Mouse (Mus musculus) urinary bladder, postnatal 4 days (tissue): Measurements from ENCODE around the gene Ttc28.

Experiments
- DNase-seq, 2 experiments: peaks; one replicate each; pipeline ENCODE4 v3.0.0; 2021 to 2022; ENCODE audit warnings: low spot score in 2 of 2

Gene Ttc28

DNA sequence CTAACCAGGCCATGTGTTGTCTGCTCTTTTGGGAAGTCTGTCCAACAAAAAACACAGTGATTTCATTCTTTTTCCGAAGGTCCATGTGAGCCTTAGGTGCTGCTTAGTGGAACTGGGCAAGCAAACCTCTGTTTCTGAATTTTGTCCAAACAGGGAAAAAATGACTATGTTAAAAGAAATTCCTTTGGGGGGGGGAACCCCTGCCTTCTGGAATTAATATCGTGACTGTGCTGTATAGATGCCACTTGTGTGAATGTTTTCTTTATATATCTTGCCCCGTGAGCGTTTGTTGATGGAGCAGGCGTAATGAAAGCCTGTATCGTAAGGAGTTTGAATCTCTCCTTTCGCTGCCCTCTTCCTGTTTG lies 127.5 kb downstream of the Ttc28 start:
- no peak for DNase-seq

DNA sequence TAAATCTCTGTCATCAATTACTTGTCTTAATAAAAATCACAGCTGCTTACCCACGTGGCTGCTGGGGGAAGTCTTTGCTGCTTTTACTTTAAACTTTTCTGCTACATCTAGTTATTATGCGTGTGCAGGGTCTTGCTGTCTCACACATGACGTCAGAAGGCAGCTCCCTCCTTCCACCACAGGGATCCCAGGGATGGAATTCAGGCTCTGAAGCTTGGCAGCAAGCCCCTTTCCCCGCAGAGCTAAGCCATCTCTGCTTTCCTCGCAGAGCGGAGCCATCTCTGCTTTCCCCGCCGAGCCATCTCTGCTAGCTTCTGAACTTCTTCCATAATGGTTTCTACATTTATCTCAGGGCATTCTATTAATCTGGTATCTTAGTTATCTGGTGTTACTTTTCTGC lies 128.3 kb downstream of the Ttc28 start:
- DNase-seq = no peak

DNA sequence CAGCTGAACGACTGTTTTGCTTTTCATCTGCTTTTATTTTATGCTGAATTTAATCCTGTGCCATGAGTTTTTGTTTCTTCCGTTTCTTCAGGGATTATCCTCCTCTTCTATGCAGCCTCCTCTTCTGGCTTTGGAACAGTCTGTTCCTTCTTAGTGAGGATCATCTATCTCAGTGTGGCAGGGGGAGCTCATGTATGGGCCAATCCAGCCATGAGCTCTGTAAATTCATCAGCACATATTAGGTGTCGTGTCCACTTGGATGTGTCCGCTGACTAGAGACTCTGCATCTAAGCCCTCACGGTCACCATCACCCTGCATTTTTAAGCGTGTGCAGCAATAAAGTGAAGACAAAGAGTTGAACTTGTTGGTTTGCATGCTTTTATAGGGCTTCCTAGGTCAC lies 128.8 kb downstream of the Ttc28 start:
- no peak for DNase-seq

DNA sequence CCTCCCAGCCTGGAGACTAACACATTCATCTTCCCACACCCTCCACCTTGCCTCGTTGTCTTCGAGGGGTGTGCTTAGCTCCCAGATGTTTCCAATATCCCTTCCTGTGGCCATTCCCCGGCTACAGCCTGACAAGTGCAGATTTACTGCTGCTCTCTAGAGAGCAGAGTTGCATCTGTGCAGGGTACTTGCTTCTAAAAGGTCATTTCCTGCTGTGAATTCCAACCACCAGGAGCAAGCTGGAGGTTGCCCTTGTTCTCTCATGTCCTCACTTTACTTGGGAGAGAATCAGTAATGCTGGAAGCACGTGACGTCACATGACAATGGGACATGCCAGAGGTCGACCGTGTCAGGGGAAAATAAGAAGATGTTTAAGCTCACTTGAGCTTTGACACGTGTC lies 131.7 kb downstream of the Ttc28 start:
- no peak for DNase-seq

DNA sequence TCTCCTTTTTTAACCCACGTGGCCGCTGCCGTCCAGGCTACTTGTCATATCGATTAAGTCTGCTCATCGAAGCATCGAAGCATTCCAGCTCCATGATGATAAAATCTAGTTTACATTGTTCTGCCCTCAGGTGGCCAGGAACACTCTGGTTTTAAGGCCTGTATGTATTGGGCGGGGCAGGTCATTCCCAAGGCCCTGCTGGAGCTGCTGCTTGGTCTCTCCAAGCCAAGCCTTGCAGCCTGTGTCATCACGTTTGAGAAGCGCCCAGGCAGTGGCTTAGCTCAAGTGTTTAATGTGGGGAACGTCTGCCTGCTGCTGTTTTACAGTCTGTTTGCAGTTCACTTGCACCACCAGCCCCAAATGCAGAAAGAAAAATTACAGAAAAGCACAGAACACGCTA lies 132.5 kb downstream of the Ttc28 start:
- DNase-seq = no peak

DNA sequence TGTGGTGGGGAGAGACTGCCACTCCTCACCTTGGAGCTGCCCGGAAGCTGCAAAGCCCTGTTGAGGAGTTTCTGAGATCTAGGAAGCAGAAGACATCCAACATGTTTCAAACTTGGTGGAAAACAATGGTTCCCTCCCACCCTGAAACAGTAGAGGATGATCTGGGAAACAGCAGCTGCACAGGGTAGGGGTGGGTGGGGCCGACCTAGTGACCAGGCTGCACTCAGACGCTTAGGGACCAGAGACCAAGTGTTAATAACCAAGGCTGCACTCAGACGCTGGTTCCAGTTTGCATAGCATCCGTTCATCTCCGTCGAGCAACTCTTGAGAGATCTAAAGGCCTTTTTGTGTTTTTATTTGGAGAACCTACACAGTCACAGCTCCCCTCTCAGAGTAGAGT lies 133.0 kb downstream of the Ttc28 start:
- no peak for DNase-seq

DNA sequence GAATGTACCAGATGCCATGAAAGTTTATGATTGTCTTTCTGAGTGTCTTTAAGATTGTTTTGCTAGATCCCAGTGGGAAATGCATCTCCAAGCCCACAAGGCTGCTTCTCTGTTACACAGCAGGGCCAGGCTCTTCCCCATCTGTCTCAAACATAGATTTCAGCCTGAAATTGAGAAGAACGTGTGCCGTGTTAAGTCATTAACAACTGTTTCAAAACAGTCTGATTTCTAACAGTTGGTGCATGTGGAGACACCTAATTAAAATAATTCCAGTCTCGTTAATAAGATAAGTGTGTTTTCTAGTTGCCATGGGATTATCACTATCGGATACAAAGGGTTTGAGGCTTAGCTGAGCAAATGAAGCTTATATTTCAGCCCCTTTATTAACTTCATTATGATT lies 135.4 kb downstream of the Ttc28 start:
- DNase-seq = no peak

DNA sequence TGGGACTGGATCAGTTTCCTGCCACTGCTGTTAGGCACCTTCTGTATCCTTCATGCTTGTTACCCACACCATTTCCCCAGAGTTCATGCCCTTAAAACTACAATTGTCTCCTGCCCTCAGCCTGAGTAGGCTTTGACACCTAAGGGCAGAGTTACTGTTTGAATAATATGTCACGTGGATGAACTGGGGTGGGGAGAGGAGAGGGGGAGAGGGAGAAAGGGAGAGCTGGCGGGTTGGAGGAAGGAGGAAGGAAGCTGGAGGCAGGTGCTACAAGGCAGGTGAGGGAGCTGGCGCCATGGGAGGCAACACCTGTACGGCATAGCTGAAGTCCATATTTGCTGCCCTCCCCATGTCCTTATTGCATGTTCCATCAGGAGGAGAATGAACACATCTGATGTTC lies 137.7 kb downstream of the Ttc28 start:
- DNase-seq = no peak

DNA sequence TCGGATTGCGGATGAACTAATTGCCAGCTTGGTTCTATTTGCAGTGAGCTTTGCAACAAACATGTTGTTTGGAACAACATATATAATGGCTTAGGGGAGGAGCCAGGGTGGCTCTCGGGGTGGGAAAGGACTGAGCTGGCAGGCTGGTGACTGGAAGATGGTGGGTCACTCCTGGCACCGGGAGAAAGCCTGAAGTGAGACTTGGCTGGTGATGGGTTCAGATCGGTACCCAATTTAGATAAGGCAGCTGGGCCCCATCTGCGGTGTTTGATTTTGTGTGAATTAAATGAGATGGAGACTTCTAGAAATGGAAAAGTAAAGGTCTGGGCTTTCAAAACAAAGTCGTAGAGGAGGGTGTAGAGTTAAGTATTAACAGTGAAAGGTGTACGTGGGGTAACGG lies 142.7 kb downstream of the Ttc28 start:
- DNase-seq = no peak

DNA sequence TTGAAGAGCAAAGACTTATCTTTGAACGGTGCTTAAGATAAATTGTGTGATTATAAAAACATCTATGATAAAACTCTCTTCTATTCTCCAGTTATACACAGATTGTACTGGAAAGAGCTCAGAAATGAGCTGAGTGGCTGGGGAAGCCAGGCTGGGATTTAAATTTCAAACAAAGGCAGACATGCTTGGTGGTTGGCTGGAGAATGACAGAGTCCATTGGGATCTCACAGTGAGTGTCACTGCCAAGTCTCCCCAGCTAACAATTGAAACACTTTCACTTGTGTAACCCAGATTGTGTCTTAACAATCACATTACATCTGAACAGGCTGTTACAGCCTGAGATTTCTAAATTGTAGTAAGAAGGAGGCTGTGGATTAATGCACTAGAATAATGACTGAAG lies 143.3 kb downstream of the Ttc28 start:
- no peak for DNase-seq

DNA sequence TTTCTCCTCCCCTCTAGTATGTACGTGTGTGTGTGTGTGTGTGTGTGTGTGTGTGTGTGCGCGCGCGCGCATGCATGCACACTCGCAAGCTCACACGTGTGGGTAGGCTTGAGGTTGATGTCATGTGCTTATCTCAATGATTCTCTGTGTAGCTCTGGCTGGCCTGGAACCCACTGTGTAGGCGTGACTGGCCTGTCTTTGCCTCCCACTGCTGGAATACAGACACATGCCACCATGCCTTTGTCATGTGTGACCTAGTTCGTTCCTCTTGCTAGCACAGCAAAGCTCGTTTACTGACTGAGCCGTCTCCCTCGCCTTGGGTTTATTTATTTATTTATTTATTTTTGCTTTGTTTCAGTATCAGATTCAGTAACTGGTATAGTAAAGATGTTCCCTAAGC lies 145.0 kb downstream of the Ttc28 start:
- no peak for DNase-seq

DNA sequence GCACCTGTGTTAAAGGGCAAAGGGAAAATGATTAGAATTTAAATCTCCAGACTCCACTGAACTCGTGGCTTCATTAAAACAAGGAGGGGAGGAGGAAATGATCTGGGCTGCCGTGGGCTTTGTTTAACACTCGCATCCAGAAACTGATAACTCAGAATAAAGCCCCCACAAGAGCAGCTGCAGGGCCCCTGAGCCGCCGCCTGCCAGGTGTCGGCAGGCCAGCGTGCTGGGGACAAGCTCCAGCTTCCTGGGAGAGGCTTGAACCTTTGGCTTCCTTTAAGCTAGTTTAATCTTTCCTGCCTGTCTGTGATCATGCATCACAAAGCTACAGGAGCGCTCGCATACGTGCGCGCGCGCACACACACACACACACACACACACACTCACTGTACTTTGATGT lies 145.9 kb downstream of the Ttc28 start:
- DNase-seq = no peak

DNA sequence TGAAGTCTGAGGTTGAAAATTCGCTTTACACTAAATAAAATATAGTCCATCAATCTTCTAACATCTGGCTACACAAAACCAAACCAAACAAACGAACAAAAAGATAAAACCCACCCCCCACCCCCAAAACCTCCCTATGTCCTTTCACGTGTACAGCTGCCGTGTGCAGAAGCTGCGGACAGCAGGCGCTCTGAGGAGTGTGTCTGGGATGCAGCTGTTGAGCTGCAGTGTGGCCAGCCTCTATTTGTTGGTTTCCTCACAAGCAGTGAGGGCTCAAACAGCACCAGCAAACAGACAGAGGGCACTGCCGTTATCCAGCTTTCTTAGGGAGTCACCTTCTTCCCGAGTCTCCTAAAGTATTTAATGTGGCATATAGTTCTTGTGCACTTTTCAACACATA lies 146.6 kb downstream of the Ttc28 start:
- no peak for DNase-seq

DNA sequence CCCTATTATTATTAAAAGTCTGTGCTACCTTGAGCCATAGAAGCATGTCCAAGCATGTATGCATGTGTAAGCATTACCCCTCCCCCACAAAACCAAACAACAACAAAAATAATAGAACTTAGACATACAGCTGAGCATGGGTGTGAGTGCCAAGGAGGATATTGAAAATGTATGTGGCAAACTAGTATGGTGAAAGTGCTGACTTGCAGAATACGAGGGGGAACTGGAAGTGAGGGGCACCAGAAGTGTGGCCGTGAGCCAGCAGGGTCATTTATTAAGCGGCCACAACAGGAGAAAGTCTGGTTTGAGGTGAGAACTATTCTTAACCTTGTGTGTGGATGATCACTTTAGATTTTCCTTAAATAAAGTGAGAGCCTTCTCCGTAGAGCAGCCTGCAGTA lies 148.7 kb downstream of the Ttc28 start:
- no peak for DNase-seq

DNA sequence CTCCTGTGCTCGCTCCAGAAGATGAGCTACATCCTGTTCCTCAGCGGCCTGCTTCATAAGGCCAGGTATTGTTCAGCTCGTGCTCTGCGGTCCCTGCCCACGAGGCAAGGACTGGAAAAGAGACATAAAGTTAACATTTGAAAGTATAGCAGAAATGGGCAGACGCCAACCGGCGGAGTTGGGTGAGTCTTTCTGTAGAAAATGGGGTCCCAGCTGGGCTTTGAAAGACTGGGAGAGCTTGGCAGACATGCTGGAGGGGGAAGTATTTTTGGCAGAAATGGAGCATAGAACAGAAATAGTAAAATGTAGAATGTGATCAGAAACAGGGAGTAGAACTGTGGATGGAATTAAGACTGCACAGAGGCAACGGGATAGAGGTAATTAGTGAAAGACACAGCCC lies 149.3 kb downstream of the Ttc28 start:
- DNase-seq = no peak

DNA sequence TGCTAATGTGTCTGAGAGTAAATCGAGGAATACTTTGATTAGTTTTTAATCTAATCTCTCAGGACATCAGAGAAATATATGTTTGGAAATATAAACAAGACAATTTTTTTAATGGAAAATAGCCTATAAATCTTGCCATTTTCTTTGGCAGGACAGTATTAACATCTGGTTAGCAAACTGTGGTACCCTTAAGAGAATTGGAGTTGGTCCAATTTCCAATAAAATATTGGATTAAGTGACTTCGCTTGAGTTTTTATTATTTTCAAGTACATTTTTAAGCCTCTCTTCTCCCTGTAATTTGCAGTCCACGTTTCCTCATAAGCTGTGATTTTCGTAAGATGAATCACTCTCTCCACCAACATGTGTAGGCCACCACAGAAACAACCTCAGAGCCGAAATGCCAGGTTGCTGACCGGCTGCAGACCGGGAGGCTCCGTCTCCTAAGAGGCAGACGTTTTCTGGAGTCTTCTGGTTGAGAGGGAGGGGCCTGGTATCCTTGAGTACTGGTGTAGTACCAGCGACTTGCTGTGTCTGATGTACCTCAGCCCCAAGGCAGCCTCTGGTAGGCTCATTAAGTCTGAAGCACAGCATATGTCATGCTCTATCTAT lies 153.2 kb downstream of the Ttc28 start:
- no peak for DNase-seq

DNA sequence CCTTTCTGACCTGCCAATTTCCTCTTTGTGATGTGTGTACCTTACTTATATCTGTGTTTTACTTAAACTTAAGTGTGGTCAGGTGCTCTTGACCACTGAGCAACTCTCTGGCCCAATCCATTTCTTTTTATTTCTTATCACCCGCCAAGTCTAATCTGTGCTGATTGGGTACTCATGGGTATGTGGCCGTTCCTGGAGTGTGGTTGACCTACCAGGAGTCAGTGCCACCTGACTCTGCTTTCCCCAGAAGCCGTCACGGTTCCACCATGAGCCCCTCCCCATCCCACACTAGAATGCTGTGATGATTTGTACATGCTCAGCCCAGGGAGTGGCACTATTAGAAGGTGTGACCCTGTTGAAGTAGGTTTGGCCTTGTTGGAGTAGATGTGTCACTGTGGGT lies 153.9 kb downstream of the Ttc28 start:
- no peak for DNase-seq

DNA sequence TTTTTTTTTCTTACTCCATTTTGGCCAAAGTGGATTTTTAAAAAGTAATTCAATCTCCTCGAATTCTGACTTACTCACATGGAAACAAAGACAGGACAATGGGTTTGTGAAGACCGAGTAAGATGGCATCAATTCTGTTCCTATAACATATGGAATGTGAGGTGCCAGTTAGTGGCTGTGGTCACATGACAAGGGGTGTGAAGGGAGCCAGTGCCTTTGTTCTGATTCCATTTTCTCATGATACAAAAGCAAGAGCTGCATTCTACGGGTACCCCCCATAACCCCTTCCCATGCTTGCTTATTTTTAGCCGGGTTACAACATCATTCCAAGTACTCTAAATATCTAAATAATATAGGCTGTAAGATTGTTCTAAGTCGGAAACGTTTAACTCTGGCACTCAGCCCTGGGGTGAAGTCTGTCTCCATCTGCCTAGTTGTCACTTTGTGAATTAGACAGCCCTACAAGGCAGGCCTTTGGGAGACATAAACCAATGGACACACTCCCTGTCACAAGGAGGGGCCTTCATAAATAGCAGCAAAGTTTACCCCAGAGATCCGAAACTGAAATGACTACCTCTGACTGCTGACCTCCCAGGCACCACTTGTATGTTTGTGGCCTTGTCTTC lies 157.6 kb downstream of the Ttc28 start:
- no peak for DNase-seq

DNA sequence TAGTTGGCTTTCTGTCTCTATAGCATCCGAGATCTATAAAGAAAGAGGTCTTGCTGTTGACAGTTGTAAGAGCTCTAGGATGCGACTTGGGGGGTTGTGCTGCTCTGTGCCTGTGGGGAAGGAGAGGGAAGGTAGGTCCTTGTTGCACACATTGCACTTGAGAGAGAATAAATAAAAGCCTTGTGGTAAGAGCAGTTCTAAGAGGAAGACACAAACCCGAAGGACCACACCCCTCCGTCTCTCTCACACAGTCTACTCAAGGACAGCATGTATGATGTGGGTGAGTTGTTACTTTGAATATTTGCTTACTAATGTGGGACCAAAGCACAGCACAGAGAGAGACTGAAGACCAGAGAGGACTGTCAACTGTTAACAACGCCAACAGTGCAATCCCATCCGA lies 160.2 kb downstream of the Ttc28 start:
- DNase-seq = no peak

DNA sequence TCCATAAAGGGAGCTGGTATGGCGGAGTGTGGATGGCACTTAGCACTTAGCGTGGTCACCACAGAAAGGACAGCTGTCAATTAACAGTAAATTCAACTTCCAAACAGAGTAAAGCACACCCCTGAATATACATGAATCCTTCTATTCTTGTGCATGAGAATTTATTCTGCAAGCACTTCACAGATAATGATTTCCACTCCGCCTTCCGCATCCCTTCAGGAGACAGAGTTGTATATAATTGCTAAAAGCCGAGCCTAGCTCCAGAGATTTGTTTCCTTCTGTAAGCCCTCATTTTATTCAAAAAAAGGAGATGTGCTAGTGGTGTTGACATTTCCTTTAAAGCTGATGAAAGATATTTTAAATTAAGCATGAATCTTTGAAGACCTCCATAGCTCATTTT lies 162.3 kb downstream of the Ttc28 start:
- DNase-seq = no peak

DNA sequence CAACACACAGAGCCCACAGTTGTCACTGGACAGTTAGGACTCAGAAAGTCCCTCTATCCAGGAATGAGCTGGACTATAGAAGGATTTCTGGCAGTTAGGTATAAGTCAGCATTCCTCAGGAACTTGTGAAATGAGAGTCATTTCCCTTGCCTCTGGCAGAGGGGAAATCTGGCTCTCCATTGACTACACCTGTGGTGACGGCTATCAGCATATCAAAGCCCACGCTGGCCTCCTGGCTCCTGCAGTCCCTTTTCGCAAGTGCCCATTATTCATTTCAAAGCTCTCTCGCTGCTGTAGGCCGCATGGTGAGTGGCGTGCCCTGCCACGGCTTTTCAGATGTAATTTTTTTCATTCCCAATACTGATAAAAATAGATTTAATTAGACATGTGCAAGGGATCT lies 164.6 kb downstream of the Ttc28 start:
- no peak for DNase-seq

DNA sequence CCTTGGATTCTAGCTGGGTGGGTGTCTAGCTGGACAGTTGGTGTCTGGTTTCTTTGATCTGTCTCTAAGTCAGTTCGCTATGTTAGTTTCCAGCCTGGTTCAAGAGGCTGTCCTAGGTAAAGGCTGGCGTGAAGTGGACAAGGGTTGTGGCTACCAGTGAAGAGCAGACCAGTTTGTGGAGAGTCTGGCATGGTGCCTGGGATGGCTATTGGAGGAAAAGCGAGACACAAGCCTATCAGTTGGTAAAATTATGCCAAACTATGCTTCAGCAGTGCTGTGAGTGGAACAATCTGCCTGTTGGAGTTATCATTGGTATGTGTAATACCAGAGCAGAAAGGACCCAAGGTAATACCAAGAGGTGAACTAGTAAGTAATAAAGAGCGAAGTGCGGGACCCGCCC lies 166.8 kb downstream of the Ttc28 start:
- no peak for DNase-seq

DNA sequence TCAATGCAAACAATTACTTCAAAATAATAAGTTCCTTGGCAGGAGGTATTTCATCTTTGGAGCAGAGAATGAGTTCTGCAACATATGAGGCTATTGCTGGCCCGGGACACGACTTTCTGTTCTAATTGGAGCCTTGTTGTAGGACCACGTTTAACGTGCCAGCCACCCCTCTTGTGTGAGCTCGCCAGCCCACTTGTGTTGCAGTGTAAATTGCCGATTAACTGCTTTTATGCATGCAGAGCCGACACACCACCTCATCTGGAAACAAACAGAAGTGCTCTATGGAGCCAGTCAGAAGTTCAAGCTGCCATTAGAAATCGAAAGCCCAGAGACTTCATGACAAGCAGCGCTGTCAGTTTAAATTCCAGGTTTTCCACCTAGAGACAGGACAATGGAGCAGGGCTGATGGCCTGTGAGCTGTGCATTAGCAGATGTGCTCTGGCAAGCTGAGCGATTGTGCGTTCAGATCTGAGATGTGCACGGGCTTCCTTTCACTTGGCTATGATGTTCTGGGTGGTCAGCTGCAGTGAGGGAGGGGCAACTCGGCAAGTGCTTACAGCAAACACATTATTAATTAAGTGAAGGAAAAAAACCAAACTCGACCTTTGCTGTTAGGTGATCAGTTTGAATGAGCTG lies 167.4 kb downstream of the Ttc28 start:
- no peak for DNase-seq

DNA sequence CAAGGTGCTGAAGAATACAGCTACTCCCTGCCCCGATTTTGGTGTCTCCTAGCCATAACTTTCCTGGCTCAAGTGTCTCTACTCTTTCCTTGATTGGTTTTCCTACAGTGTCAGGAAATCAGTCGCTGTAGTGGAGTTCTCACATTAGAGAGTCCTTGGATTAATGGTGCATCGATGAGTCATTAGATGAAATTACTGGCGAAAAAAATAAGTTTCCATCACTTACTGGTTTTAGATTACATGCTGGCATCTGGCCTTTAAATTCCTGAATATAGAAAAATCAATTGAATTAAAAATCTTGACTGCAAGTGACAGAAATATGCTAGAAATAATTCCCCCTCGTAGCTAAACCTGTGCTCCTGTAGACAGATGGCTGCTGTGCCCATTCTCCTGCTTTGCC lies 168.4 kb downstream of the Ttc28 start:
- DNase-seq = no peak
